Mouse (Mus musculus): ENCODE measurements around the gene Pyroxd1.
"Not testable (repeated sequence)": the region's sequence is repeated elsewhere in the genome, so short reads cannot be mapped to it uniquely, and the experiment has no call there.

The Pyroxd1 gene

DNA sequence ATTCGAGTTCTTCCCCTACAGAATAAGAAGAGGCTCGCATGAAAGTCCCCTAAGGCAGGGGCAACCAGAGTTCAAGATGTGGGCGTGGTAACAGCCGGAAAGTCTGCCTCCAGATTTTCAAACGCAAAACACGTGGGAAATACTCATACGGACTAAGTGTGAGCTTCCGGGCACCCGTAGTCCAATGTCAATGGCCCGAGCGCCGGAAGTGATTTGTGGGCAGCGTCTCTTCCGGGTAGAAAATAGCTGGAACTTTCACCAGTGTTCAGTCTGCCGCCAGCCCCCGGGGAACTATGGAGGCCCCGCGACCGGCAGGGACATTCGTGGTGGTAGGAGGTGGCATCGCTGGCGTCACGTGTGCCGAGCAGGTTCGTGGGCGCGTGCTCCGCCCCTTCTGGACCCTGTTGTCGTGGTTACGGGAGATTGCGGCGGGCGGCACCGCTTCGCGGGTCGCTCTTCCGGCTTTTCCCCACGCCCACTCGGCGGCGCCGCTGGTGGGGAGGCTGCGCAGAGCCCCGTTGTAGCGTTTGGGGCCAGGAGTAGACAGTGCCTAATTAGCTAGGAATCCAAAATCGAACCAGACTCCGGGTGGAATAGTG lies at the start of gene Pyroxd1:
Pyroxd1 (plus strand) TSS at position 215 of the 599 bp plus-strand sequence.
- DNase-seq (ENCODE audit: low spot score in 2 of 2), result peak; percentile 49 to 64

DNA sequence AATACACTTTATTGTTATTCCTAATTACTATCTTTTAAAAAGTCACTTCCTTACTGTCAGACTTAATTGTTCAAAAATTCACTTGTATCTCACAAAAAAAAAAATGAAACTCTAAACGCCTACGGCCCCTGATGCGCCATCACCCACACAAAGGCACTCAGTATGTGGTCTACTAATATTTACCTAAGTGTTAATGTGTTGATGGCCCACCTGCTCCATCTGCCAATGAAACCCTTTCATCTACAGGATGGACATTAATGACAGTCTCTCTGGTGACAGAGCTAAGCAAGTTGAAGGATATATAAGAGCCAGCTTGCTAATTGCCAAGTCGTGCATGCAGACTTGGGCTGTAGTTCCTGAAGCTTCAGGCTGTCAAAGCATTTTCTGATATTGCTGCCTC lies 47.4 kb upstream of the Pyroxd1 start, which contains the start of gene Iapp:
Iapp (plus strand) TSS at position 326 of the 400 bp plus-strand sequence.
- no peak for DNase-seq (ENCODE audit: low spot score in 2 of 2)

DNA sequence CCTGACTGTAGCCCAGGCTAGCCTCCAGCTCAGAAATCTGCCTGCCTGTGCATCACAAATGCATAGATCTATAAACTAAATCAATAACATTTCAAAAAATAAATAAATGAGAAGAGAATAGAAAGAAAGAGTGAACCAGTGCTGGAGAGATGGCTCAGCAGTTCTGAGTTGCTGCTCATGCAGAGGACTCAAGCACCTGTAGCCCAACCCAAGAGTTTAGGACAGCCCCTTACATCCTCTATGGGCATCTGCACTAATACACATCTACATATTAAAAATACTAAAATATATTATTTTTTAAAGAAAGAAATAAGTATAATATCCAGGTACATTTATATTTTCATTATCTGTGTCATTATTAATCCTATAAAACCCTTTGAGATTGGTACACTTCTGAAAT lies 40.4 kb upstream of the Pyroxd1 start:
- DNase-seq (ENCODE audit: low spot score in 2 of 2), result no peak

DNA sequence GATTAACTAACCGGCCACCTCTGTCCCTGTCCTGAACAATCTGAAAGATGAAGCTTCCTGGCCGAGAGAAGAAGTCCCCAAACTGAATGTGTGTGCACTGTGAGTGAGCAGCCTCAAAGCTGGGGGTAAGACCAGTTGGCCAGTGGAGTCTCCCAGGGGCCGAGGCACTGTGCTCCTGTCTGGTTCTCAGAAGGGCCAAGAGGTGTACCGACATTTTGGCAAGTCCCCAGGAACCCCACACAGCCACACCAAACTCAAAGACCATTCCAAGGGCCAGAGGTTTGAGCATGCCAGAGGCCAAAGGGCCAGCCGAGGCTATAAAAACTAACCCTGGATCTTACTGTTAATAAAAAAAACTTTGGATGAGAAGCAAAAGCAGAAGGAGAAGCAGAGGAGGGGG lies 31.2 kb upstream of the Pyroxd1 start:
- DNase-seq (ENCODE audit: low spot score in 2 of 2), result no peak

DNA sequence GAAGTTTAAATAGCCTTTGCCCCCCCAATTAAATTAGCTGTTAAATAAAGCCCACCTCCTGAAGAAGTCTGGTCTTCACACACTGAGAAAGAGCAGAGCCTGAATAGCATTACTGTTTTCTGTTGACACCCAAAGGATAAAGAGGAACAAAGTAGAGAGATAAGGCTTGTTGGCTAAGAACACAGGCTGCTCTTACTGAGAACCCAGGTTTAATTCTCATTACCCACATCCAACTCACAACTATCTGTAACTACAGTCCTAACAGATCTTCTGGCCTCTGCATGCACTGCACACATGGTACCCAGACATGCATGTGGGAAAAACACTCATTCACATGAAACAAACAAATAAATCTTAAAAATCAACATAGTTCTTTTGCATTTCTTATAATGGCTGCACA lies 28.3 kb upstream of the Pyroxd1 start:
- DNase-seq (ENCODE audit: low spot score in 2 of 2), result no peak

DNA sequence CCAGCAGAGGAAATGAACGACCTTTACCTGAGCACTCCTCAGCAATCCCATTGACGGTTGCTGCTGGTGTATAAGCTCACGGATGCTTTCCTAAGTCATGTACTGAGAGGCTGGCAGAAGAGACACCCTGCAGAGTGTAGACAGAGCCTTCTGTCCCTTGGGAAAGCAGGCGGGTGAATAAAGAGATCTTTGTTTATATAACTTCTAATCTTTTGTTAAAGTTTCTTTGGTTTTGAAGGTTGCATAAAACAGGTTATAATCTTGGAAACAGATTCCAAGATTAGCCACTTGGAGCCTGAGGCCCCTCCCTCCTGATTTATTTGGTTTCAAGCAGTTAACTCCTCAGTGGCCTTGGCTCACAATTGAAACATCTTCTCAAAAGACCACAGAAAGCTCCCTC lies 22.6 kb upstream of the Pyroxd1 start, which contains the start of gene Slco1a5:
Slco1a5 (minus strand) TSS at position 101 of the 400 bp plus-strand sequence.
- no peak for DNase-seq (ENCODE audit: low spot score in 2 of 2)

DNA sequence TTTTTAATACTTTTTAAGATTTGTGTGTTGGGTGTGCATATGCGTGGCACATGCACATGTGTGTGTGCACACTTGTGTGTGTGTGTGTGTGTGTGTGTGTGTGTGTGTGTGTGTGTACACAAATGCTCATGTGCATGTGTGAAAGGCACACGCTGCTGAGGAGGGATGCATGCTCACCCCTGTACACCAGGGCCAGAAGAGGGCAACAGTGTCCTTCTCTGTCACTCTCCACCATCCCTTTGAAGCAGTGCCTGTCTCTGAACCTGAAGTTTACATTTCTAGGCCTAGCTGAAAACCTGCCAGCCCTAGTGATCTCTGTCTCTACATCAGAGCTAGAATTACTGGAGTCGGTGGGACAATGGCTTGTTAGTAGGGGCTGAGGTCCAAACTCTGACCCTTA lies 18.9 kb upstream of the Pyroxd1 start:
- no peak for DNase-seq (ENCODE audit: low spot score in 2 of 2)

DNA sequence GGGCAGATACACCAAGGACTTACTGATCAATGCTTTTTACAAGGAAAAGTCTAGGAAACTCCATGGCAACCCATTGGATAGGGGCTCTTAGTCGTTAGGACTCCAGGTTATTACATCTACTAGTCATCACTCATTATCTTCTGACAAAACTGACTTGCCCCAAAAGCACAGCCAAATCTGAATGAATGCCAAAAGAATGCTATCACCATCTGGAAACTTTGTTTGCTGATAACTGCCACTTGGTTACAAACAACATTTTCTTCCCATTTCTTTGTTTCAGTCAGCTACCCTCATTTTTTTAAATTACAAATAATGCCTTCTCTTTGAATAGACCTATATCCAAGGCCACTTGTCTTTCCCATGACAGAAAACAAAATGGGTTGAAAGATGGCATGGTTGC lies 16.3 kb upstream of the Pyroxd1 start:
- DNase-seq (ENCODE audit: low spot score in 2 of 2), result no peak

DNA sequence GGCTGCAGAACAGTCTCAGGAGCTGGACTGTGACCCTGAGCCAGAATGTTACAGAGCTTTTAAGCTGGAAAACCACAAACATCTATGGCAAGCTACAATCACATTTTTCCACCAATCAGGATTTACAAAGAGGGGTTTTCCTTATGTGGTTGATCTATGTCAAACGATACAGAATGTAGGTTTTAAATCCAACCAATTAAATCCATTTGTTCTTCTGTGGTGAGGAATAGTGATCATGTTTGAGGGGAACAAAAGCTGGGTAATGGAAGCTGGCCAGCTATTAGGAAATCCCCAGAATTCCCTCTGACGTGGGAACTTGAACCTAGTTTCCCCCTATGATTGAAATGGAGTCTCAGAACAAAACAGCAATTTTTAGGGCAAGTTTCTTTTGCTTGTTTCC lies 6.5 kb upstream of the Pyroxd1 start:
- DNase-seq (ENCODE audit: low spot score in 2 of 2), result no peak

DNA sequence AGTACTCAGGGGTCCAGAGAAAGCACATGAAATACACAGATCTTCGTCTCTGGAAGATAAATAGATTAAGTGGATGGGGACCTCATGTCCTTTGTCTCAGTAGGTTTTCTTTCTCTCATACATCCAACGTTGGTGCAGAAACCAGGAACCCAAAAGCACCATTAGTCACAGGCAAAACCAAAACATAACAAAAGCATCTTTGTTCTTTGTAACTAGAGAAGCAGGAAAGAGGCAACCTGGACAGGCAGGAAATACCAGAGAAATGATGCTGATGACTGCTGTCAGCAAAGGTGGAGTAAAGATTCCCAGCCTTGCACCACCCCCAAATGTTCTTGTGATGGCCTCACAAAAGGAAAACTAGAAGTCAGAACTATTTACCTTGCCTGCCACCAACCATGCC lies 5.9 kb upstream of the Pyroxd1 start:
- DNase-seq (ENCODE audit: low spot score in 2 of 2), result no peak

DNA sequence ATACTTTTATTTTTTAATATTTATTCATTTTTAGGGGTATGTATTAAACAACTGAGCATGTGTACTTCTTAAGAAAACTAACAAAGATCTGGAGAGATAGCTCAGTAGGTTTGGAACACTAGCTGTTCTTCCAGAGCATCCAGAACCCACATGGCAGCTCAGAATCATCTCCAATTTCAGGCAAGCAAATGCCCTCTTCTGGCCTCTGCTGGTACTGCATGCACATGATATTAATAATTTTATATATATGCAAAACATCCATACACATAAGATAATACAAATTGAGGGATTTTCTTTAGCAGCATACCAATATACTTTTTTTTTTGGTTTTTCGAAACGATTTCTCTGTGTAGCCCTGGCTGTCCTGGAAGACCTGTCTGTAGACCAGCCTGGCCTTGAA lies 1.9 kb upstream of the Pyroxd1 start:
- DNase-seq (ENCODE audit: low spot score in 2 of 2), result peak in 1 of 2 experiments; percentile 32

DNA sequence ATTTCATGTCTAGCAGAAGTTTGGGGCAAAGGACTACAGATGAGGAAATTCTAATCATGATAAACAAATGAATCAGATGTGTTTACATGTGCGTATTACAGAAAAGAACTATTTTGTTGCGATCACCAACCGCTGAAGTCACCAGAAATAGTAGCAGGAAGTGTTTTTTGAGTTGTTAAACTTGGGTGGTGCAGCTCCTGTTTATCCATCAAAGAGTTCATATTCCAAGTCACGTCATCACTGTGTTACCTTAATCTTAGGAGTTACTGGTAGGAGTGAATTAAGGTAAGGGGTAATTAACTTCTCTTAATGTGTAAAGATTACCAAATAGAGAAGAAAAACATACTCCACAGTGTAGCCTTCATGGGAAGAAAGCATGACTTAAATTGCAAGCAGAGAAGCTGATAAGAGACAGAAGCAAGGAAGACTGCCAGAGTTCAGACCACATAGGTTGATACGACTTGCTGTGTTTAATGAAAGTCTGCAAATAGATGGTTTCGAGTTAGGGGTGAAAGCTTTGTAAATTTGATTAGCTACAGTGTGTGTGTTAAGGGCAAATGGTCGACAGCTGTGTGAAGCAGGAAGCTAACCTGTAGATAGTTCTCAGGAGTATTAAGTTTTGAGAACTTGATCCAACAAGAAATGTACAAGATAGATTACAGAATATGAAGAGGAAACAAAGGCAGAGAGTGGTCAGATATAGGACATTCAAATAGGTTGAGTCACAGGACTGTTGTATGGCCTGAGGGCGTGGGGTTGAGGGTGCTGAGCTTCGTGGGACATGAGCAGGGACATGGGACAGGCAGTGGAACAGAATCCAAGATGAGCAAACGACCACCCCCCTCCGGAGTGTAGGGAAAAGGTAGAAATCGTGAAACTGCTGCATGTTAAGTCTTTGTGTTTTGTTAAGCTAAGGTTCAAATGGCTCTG lies 992 bp downstream of the Pyroxd1 start:
- no peak for DNase-seq (ENCODE audit: low spot score in 2 of 2)

DNA sequence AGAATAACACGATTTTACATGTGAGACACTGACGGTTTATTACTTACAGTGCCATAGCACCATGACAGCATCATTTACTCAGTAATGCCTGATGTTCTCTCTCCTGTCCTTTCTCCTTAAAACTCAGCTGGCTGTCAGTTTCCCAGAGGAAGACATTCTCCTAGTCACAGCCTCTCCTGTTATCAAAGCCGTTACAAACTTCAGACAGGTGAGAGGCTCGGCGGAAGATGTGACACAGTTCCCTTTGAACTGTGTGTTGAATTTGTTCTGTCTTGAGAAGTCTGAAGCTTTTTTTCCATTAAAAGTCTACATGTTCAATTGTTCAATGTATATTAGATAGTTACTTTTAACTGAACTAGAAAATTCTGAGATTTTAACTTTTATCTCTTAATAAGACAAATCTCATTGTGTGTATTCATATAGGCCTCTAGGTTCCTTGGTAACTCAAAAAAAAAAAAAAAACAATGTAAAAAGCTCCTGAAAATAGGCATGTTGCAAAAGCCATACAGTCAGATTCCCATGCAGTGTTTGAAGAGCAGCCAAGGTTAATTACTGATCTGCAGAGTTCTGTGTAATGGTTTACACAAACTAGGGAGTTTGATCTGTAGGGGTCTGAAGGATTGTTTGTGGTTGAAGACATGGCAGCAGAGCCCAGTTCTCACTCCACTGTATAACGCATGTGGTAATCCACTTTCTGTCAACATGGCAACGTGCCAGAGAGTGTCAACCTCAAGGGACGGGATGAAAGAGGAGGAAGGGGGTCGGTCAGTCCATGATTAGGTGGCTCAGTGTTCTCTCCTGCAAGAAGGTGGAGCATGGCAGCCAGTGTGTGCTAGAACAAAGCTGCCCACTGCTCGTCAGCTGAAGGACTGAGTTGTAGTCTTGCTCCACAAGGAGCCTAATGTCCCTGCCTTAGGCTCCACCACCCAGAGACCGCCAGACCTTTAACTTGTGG lies 2.3 kb downstream of the Pyroxd1 start:
- no peak for DNase-seq (ENCODE audit: low spot score in 2 of 2)

DNA sequence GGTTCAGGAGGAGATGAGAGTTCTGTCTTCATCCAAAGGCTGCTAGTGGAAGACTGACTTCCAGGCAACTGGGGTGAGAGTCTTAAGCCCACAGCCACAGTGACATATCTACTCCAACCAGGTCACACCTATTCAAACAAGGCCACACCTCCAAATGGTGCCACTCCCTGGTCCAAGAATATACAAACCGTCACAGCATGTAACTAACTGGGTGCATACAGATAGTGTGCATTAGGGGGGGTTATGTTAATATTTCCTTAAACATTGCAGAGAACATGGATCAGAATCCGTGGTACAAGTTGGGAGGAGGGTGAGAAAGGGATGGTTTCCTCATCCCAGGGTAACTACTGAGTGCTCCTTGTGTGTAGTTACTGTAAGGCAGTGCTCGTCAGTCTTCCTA lies 6.6 kb downstream of the Pyroxd1 start:
- not testable (repeated sequence) for DNase-seq (ENCODE audit: low spot score in 2 of 2)

DNA sequence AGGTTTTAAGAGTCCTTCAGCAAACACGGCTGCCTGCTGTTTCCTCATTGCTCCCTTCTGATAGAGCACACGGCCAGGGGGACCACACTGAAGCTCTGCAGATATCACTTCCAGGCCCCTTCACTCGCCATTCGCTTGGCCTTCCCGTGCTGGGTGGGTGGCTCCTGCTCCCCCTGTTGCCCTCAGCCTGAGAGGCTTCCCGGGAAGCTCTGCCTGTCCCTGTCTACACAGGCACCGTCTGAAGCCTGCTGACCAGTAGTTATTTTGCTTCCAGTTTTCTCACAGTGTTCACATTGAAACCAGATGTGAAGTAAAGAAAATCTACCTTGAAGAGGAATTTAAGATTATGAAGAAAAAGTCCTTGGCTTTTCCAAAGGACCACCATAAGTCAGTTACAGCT lies 11.7 kb downstream of the Pyroxd1 start:
- DNase-seq (ENCODE audit: low spot score in 2 of 2), result no peak

DNA sequence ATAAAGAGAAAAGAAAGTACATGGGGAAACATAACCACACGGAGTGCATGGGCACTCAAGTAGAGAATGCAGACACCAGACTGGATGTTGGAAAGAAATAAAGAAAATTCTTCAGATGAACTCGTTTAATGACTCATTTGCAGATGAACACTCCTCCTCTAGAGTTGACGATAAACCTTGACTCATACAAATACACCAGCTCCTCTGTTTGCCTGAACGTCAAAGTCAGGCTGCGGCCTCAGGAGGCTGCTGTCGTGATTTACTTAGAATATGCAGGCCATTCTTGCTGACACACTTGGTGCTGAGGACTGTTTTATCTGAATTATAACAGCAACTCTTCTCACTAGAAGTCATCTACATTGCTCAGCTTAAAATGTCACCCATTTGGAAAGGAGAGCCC lies 16.6 kb downstream of the Pyroxd1 start:
- DNase-seq (ENCODE audit: low spot score in 2 of 2), result no peak

DNA sequence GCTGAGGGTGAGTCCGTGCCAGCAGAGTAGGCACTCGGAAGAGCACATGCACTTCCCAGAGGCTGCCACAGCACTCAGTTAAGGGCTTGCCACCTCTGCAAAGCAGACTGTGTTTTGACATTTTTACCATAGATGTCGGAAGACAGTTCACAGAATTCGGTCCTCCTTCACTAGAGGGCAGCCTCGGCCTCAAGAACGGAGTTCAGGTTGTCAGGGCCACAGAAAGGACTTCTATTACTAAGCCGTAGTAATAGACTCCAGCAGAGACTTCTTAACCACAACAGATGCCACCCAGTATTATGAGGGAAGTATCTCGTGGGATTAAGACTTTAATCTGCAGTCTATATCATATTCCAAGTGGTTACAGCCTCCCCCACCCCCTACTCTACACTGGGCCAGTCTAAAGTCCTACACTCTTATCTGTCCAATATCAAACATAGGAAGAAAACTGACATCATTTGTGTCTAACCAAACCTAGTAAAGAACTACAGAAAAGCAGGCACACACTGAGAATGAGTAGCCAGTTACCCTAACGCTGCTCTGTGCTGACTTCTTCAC lies 17.6 kb downstream of the Pyroxd1 start:
- DNase-seq (ENCODE audit: low spot score in 2 of 2), result no peak

DNA sequence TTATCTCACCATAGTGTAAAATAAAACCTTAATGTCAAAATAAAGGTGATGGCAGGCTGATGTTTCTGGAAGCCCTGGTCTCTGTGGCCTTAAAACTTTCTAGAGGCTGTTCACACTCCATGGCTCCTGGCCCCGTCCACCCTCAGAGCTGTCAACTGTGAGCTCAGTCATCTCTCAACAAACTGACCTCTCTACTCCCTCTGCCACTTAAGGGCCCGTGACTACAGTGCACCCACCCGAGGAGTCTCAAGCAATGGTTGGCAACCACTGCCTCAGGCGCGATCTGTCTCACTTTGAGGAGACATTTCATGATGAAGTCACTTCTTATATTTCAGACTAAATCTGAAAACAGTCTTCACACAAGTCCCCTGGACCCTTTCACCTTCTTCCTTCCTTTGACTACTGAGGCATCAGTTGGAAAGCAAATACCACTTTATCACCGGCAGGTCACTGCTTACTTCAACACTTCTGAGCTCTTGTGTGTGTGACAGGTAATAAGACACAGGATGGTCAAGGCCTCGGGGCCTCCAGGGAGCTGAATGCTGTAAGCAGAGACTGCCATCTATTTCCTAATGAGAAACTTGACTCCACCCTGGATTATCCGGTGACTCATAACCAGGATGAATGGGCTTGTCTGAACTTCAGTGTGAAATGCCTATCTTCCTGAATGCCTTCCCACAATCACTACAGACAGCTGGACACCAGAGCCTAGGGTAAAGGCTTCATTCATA lies 20.5 kb downstream of the Pyroxd1 start:
- DNase-seq (ENCODE audit: low spot score in 2 of 2), result no peak

DNA sequence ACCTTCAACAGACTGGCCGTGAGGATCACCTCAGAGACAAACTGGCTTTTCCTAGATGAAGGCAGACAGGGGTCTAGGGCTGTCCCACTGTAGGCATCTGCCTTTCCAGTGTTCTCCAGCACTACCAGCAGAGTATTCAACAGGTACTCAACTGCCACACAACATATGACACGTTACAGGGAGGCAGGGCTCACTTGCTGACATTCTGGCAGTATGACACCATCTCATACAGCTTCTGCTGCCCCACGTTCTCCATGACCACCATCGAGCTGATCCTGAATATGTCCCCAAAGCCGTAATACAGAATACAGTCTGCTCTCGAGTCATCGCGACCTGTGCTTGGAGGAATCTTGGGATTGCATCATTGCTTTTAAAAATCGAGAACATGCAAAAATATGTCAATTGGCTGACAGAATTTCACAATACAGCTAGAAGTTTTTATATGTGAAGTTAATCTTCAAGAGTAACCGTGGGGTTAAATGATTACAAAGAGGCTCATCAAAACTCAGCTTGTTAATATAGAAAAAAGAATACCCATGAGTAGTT lies 21.1 kb downstream of the Pyroxd1 start:
- DNase-seq (ENCODE audit: low spot score in 2 of 2), result no peak

DNA sequence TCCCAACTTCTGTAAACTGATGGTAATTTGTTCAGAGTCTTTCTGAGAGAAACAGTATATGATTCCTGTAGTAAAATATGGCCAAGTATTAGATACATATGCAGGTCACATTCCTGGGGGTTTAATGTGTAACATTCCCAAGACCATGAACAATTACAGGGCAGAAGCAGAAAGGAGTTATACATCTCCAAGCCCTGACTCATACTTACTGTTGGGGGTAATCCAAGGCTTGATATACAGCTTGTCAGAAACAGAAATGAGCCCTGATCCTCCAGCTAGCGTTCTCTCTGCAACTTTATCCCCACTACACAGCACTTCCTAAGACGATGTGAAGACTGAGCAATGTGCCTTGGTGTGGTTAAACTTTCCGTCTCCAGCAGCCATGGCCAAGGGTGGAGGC lies 22.1 kb downstream of the Pyroxd1 start:
- DNase-seq (ENCODE audit: low spot score in 2 of 2), result no peak

DNA sequence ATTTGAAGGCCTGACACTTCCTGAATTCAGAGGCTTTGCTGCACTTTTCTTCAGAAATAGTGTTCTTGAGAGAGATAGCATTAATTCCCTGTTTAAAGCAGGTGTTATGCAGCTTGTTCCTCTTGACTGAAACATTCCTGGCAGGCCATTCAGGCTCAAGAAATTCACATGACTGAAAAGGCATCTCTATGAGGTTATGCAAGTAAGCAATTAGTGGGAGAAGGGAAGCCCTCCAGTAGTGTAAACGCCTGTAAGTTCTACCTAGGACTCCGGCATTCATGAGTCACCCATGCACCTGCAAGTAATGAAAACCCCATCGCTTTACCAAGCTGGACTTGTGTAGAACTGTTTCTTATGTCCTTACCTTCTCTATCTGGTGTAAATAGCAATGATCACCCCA lies 24.1 kb downstream of the Pyroxd1 start:
- DNase-seq (ENCODE audit: low spot score in 2 of 2), result no peak
